Mouse (Mus musculus) limb, embryonic 14.5 days (tissue): ENCODE results near the gene Mreg. TPM values are rescaled to one million over a fixed set of nuclear protein-coding genes. Genes with fewer than 3 reads are reported as not detected.

Source experiments
- ATAC-seq: fragments of 200-750 bp; cut with Nextera tagmentation; 2 replicates; pipeline ENCODE4 v1.8.0; 2017; ENCODE audit warnings: low read depth, moderate number of reproducible peaks, moderate TSS enrichment; ENCODE audit not compliant: low FRiP score
- DNase-seq: peaks from one replicate; pipeline ENCODE4 v3.0.0-alpha.2; 2015; ENCODE audit warnings: low spot score
- H3K27ac ChIP-seq: fragments of 300-500 bp; sonication (generic); replicated peaks from 2 replicates; pipeline ENCODE4 v1.5.1; 2014; ENCODE audit warnings: low read depth, mild to moderate bottlenecking, low read length, moderate library complexity, mixed read lengths
- H3K27me3 ChIP-seq: fragments of 300-500 bp; sonication (generic); 2 replicates; pipeline ENCODE4 v1.6.1; 2014; ENCODE audit warnings: low read length, mixed read lengths; ENCODE audit not compliant: control insufficient read depth, insufficient read depth
- H3K36me3 ChIP-seq: fragments of 300-500 bp; sonication (generic); 2 replicates; pipeline ENCODE4 v1.6.1; 2014; ENCODE audit warnings: mild to moderate bottlenecking, low read length, moderate library complexity, mixed read lengths; ENCODE audit not compliant: control insufficient read depth, insufficient read depth
- H3K4me1 ChIP-seq: fragments of 300-500 bp; sonication (generic); 2 replicates; pipeline ENCODE4 v1.6.1; 2014; ENCODE audit warnings: antibody characterized with exemption, low read length, mixed read lengths; ENCODE audit not compliant: control insufficient read depth, insufficient read depth
- H3K4me2 ChIP-seq: fragments of 300-500 bp; sonication (generic); replicated peaks from 2 replicates; pipeline ENCODE4 v1.6.1; 2014; ENCODE audit warnings: low read depth, mild to moderate bottlenecking, low read length, moderate library complexity; ENCODE audit not compliant: severe bottlenecking
- H3K4me3 ChIP-seq: fragments of 300-500 bp; sonication (generic); replicated peaks from 2 replicates; pipeline ENCODE4 v1.5.1; 2014; ENCODE audit warnings: low read length
- H3K9ac ChIP-seq: fragments of 300-500 bp; sonication (generic); 2 replicates; pipeline ENCODE4 v1.6.1; 2014; ENCODE audit warnings: mild to moderate bottlenecking, low read depth, low read length, moderate library complexity; ENCODE audit not compliant: severe bottlenecking
- H3K9me3 ChIP-seq: fragments of 300-500 bp; sonication (generic); 2 replicates; pipeline ENCODE4 v1.6.1; 2016; ENCODE audit warnings: low read length; ENCODE audit not compliant: control insufficient read depth
- POLR2A ChIP-seq: fragments of 200-500 bp; IDR thresholded peaks from 2 replicates; pipeline ENCODE4 v1.8.0; 2012; ENCODE audit warnings: inconsistent platforms, mild to moderate bottlenecking, moderate library complexity, borderline replicate concordance; ENCODE audit not compliant: insufficient read depth, insufficient read length; ENCODE audit errors: extremely low read depth
- WGBS: fragments of 180-500 bp; shearing (Covaris S2); extraction: QIAGEN DNeasy Blood & Tissue Kit; methylation state at CpG from one replicate; pipeline ENCODE4 v1.1.7; 2014; 5-methylcytosine and 5-hydroxymethylcytosine counted together
- polyA plus RNA-seq, 2 experiments: library from polyadenylated mRNA; depleted of rRNA in 1 of 2; stranded (reverse) in 1 of 2; unstranded in 1 of 2; fragments of >200 nt; fragmentation: Nextera tagmentation in 1 of 2; extraction: Ambion mirVana in 1 of 2; gene quantifications; 2 replicates each; pipeline versions ENCODE4 v1.2.1 to v1.2.3; 2012 to 2014

Gene Mreg
- polyA plus RNA-seq, 2 experiments: 1.5 to 4.6 TPM

- 4% methylated on average over 11 of the region's 11 CpGs for WGBS
- TF ChIP-seq POLR2A: no peak
- Histone ChIP-seq H3K27me3 (no peaks in the 10 kb centered on the region), H3K4me2 (peak overlapping the region; percentile 48), H3K36me3 (no peaks in the 10 kb centered on the region), H3K4me3 (peak overlapping the region; percentile 21), H3K27ac (no peak overlapping the region), H3K9me3 (no peaks in the 10 kb centered on the region), H3K9ac (peak overlapping the region; percentile 43), H3K4me1 (no peaks in the 10 kb centered on the region)
- peak; percentile 61 for ATAC-seq
- peak; percentile 77 for DNase-seq
These were observed 70.1 kb downstream of the Mreg start for GRCm38 (mm10) chr1:72141893-72142480.

- no peak for ATAC-seq
- Histone ChIP-seq H3K9ac (no peak overlapping the region), H3K27ac (no peak overlapping the region), H3K4me3 (no peak overlapping the region), H3K4me1 (no peaks in the 10 kb centered on the region), H3K27me3 (no peaks in the 10 kb centered on the region), H3K9me3 (no peaks in the 10 kb centered on the region), H3K4me2 (no peak overlapping the region), H3K36me3 (no peaks in the 10 kb centered on the region)
- no peak for DNase-seq
- WGBS: 92% methylated on average over 10 of the region's 10 CpGs
- TF ChIP-seq POLR2A: no peak
These were observed 76.0 kb downstream of the Mreg start for GRCm38 (mm10) chr1:72136101-72136500.

- no peak for TF ChIP-seq POLR2A
- H3K4me1 ChIP-seq: no peaks in the 10 kb centered on the region
- ATAC-seq: no peak
- no peaks in the 10 kb centered on the region for H3K27me3 ChIP-seq
- no peaks in the 10 kb centered on the region for H3K36me3 ChIP-seq
- no peak overlapping the region for H3K9ac ChIP-seq
- H3K4me3 ChIP-seq: no peak overlapping the region
- DNase-seq: no peak
- H3K9me3 ChIP-seq: no peaks in the 10 kb centered on the region
- H3K4me2 ChIP-seq: no peak overlapping the region
- H3K27ac ChIP-seq: no peak overlapping the region
- 55% methylated on average over 1 of the region's 1 CpGs for WGBS
These were observed 77.6 kb downstream of the Mreg start for GRCm38 (mm10) chr1:72134534-72134933.

GRCm38 (mm10) chr1:72123434-72124297 lies 88.4 kb downstream of the Mreg start:
- no peaks in the 10 kb centered on the region for H3K9me3 ChIP-seq
- 0 out of 2 replicates have a peak, but pooled peaks cover 2% of the 10 kb centered on the region for H3K4me1 ChIP-seq
- H3K27ac ChIP-seq: no peak overlapping the region
- ATAC-seq (peak; percentile 85), DNase-seq (peak; percentile 85)
- H3K4me3 ChIP-seq: no peak overlapping the region
- H3K9ac ChIP-seq: no peak overlapping the region
- 30% methylated on average over 23 of the region's 23 CpGs for WGBS
- H3K4me2 ChIP-seq: no peak overlapping the region; the same call in 1 of the 2 replicates
- no peaks in the 10 kb centered on the region for H3K36me3 ChIP-seq
- H3K27me3 ChIP-seq: no peaks in the 10 kb centered on the region
- no peak for TF ChIP-seq POLR2A

GRCm38 (mm10) chr1:72121608-72122185 lies 90.4 kb downstream of the Mreg start:
- Histone ChIP-seq H3K36me3 (no peaks in the 10 kb centered on the region), H3K9me3 (no peaks in the 10 kb centered on the region), H3K27ac (no peak overlapping the region), H3K4me3 (no peak overlapping the region), H3K27me3 (no peaks in the 10 kb centered on the region), H3K4me2 (no peak overlapping the region), H3K4me1 (0 out of 2 replicates have a peak, but pooled peaks cover 2% of the 10 kb centered on the region), H3K9ac (no peak overlapping the region)
- 78% methylated on average over 17 of the region's 17 CpGs for WGBS
- no peak for TF ChIP-seq POLR2A
- DNase-seq (no peak), ATAC-seq (peak; percentile 53; the same call in 1 of the 2 replicates)
